Mouse (Mus musculus): ENCODE measurements at regions not wholly inside any gene's neighbourhood (a gene's known extent, or its start where the extent isn't known, plus 50 kb on each side); places are given as distances from the start of the nearest gene placed in this dataset.

- Histone ChIP-seq H3K9me3 (ENCODE audit: low read length) (peaks cover 5% of the 10 kb centered on the region; the same call in 1 of the 2 replicates), H3K4me3 (replicated peaks; ENCODE audit: low read length) (no peak overlapping the region), H3K36me3 (ENCODE audit: insufficient read depth, low read length) (no peaks in the 10 kb centered on the region), H3K4me1 (replicated peaks; ENCODE audit: low read depth, low read length) (no peaks in the 10 kb centered on the region), H3K27me3 (ENCODE audit: insufficient read depth, low read length) (no peaks in the 10 kb centered on the region)
- TF ChIP-seq POU5F1 (IDR thresholded peaks at IDR 0.05; ENCODE audit: borderline replicate concordance, low read length): no peak
- no peak for TF ChIP-seq NANOG (IDR thresholded peaks at IDR 0.05; ENCODE audit: borderline replicate concordance, low read length)
- no peak for TF ChIP-seq CTCF (conservative IDR thresholded peaks at IDR 0.05; ENCODE audit: low read length)
Measured at GRCm38 (mm10) chr8:9117809-9118737, 427.8 kb upstream of the Arglu1 start.

GRCm38 (mm10) chr8:9095980-9096379 is 405.7 kb upstream of the Arglu1 start:
- H3K4me3 ChIP-seq (replicated peaks; ENCODE audit: low read length): no peak overlapping the region
- H3K9me3 ChIP-seq (ENCODE audit: low read length): no peaks in the 10 kb centered on the region
- no peaks in the 10 kb centered on the region for H3K36me3 ChIP-seq (ENCODE audit: insufficient read depth, low read length)
- H3K4me1 ChIP-seq (replicated peaks; ENCODE audit: low read depth, low read length): no peaks in the 10 kb centered on the region
- no peak for TF ChIP-seq POU5F1 (IDR thresholded peaks at IDR 0.05; ENCODE audit: borderline replicate concordance, low read length)
- no peaks in the 10 kb centered on the region for H3K27me3 ChIP-seq (ENCODE audit: insufficient read depth, low read length)

GRCm38 (mm10) chr8:9094002-9094401 is 403.7 kb upstream of the Arglu1 start:
- Histone ChIP-seq H3K27me3 (ENCODE audit: insufficient read depth, low read length) (no peaks in the 10 kb centered on the region), H3K4me1 (replicated peaks; ENCODE audit: low read depth, low read length) (no peaks in the 10 kb centered on the region), H3K36me3 (ENCODE audit: insufficient read depth, low read length) (no peaks in the 10 kb centered on the region), H3K9me3 (ENCODE audit: low read length) (no peaks in the 10 kb centered on the region), H3K4me3 (replicated peaks; ENCODE audit: low read length) (no peak overlapping the region)
- TF ChIP-seq POU5F1 (IDR thresholded peaks at IDR 0.05; ENCODE audit: borderline replicate concordance, low read length) (no peak), CTCF (conservative IDR thresholded peaks at IDR 0.05; ENCODE audit: low read length) (no peak), NANOG (IDR thresholded peaks at IDR 0.05; ENCODE audit: borderline replicate concordance, low read length) (no peak)

GRCm38 (mm10) chr8:9093356-9093755 is 403.0 kb upstream of the Arglu1 start:
- Histone ChIP-seq H3K9me3 (ENCODE audit: low read length) (peaks cover 3% of the 10 kb centered on the region; the same call in 1 of the 2 replicates), H3K4me3 (replicated peaks; ENCODE audit: low read length) (no peak overlapping the region), H3K27me3 (ENCODE audit: insufficient read depth, low read length) (no peaks in the 10 kb centered on the region), H3K4me1 (replicated peaks; ENCODE audit: low read depth, low read length) (no peaks in the 10 kb centered on the region), H3K36me3 (ENCODE audit: insufficient read depth, low read length) (no peaks in the 10 kb centered on the region)
- TF ChIP-seq POU5F1 (IDR thresholded peaks at IDR 0.05; ENCODE audit: borderline replicate concordance, low read length) (no peak), NANOG (IDR thresholded peaks at IDR 0.05; ENCODE audit: borderline replicate concordance, low read length) (no peak), CTCF (conservative IDR thresholded peaks at IDR 0.05; ENCODE audit: low read length) (no peak)

- no peak for TF ChIP-seq CTCF (conservative IDR thresholded peaks at IDR 0.05; ENCODE audit: low read length)
- no peak for TF ChIP-seq POU5F1 (IDR thresholded peaks at IDR 0.05; ENCODE audit: borderline replicate concordance, low read length)
- TF ChIP-seq NANOG (IDR thresholded peaks at IDR 0.05; ENCODE audit: borderline replicate concordance, low read length): no peak
- Histone ChIP-seq H3K4me3 (replicated peaks; ENCODE audit: low read length) (no peak overlapping the region), H3K9me3 (ENCODE audit: low read length) (no peaks in the 10 kb centered on the region), H3K27me3 (ENCODE audit: insufficient read depth, low read length) (no peaks in the 10 kb centered on the region), H3K36me3 (ENCODE audit: insufficient read depth, low read length) (no peaks in the 10 kb centered on the region), H3K4me1 (replicated peaks; ENCODE audit: low read depth, low read length) (no peaks in the 10 kb centered on the region)
Measured at GRCm38 (mm10) chr8:9072724-9073123, 382.4 kb upstream of the Arglu1 start.

- no peaks in the 10 kb centered on the region for H3K36me3 ChIP-seq (ENCODE audit: insufficient read depth, low read length)
- no peaks in the 10 kb centered on the region for H3K27me3 ChIP-seq (ENCODE audit: insufficient read depth, low read length)
- no peaks in the 10 kb centered on the region for H3K4me1 ChIP-seq (replicated peaks; ENCODE audit: low read depth, low read length)
- no peaks in the 10 kb centered on the region for H3K9me3 ChIP-seq (ENCODE audit: low read length)
- no peak for TF ChIP-seq POU5F1 (IDR thresholded peaks at IDR 0.05; ENCODE audit: borderline replicate concordance, low read length)
- no peak for TF ChIP-seq NANOG (IDR thresholded peaks at IDR 0.05; ENCODE audit: borderline replicate concordance, low read length)
- TF ChIP-seq CTCF (conservative IDR thresholded peaks at IDR 0.05; ENCODE audit: low read length): no peak
- no peak overlapping the region for H3K4me3 ChIP-seq (replicated peaks; ENCODE audit: low read length)
Measured at GRCm38 (mm10) chr8:9072286-9072685, 382.0 kb upstream of the Arglu1 start.

GRCm38 (mm10) chr8:9070953-9071352 is 380.6 kb upstream of the Arglu1 start:
- Histone ChIP-seq H3K9me3 (ENCODE audit: low read length) (no peaks in the 10 kb centered on the region), H3K27me3 (ENCODE audit: insufficient read depth, low read length) (no peaks in the 10 kb centered on the region), H3K4me1 (replicated peaks; ENCODE audit: low read depth, low read length) (no peaks in the 10 kb centered on the region), H3K4me3 (replicated peaks; ENCODE audit: low read length) (no peak overlapping the region), H3K36me3 (ENCODE audit: insufficient read depth, low read length) (no peaks in the 10 kb centered on the region)
- TF ChIP-seq NANOG (IDR thresholded peaks at IDR 0.05; ENCODE audit: borderline replicate concordance, low read length): no peak
- no peak for TF ChIP-seq CTCF (conservative IDR thresholded peaks at IDR 0.05; ENCODE audit: low read length)
- no peak for TF ChIP-seq POU5F1 (IDR thresholded peaks at IDR 0.05; ENCODE audit: borderline replicate concordance, low read length)

GRCm38 (mm10) chr8:9069845-9070244 is 379.5 kb upstream of the Arglu1 start:
- Histone ChIP-seq H3K4me1 (replicated peaks; ENCODE audit: low read depth, low read length) (no peaks in the 10 kb centered on the region), H3K9me3 (ENCODE audit: low read length) (no peaks in the 10 kb centered on the region), H3K36me3 (ENCODE audit: insufficient read depth, low read length) (no peaks in the 10 kb centered on the region), H3K27me3 (ENCODE audit: insufficient read depth, low read length) (no peaks in the 10 kb centered on the region), H3K4me3 (replicated peaks; ENCODE audit: low read length) (no peak overlapping the region)
- TF ChIP-seq POU5F1 (IDR thresholded peaks at IDR 0.05; ENCODE audit: borderline replicate concordance, low read length): no peak
- TF ChIP-seq NANOG (IDR thresholded peaks at IDR 0.05; ENCODE audit: borderline replicate concordance, low read length): no peak
- TF ChIP-seq CTCF (conservative IDR thresholded peaks at IDR 0.05; ENCODE audit: low read length): no peak
